Mouse (Mus musculus): ENCODE measurements at regions not wholly inside any gene's neighbourhood (a gene's known extent, or its start where the extent isn't known, plus 50 kb on each side); places are given as distances from the start of the nearest gene placed in this dataset.
A peak's percentile ranks its signal among the peaks of the same experiment; 100 is the strongest.
"Not testable (repeated sequence)": the region's sequence is repeated elsewhere in the genome, so short reads cannot be mapped to it uniquely, and the experiment has no call there.

GRCm38 (mm10) chr6:53207781-53208180 is 79.3 kb upstream of the Creb5 start:
- 75% methylated on average over 5 of the region's 5 CpGs for WGBS
- Histone ChIP-seq H3K27ac (no peak overlapping the region), H3K27me3 (no peaks in the 10 kb centered on the region), H3K9ac (no peak overlapping the region), H3K4me2 (no peak overlapping the region), H3K9me3 (no peaks in the 10 kb centered on the region), H3K36me3 (no peaks in the 10 kb centered on the region), H3K4me1 (replicated peaks) (peaks cover 4% of the 10 kb centered on the region; the same call in 1 of the 2 replicates), H3K4me3 (no peak overlapping the region)
- ATAC-seq (ENCODE audit: low FRiP score), result no peak

- no peak for ATAC-seq (ENCODE audit: low FRiP score)
- Histone ChIP-seq H3K4me3 (no peak overlapping the region), H3K9me3 (no peaks in the 10 kb centered on the region), H3K4me1 (replicated peaks) (peaks cover 4% of the 10 kb centered on the region; the same call in 1 of the 2 replicates), H3K9ac (no peak overlapping the region), H3K4me2 (no peak overlapping the region), H3K36me3 (no peaks in the 10 kb centered on the region), H3K27ac (no peak overlapping the region), H3K27me3 (no peaks in the 10 kb centered on the region)
- WGBS, result 70% methylated on average over 2 of the region's 2 CpGs
Measured at GRCm38 (mm10) chr6:53207361-53207760, 79.7 kb upstream of the Creb5 start.

GRCm38 (mm10) chr6:53201281-53201956 is 85.7 kb upstream of the Creb5 start:
- no peaks in the 10 kb centered on the region for H3K9me3 ChIP-seq
- no peak overlapping the region for H3K9ac ChIP-seq
- 14% methylated on average over 10 of the region's 10 CpGs for WGBS
- no peak for ATAC-seq (ENCODE audit: low FRiP score)
- H3K4me3 ChIP-seq, result no peak overlapping the region
- H3K36me3 ChIP-seq, result no peaks in the 10 kb centered on the region
- H3K4me1 ChIP-seq (replicated peaks), result peaks cover 11% of the 10 kb centered on the region
- H3K27ac ChIP-seq, result peak overlapping the region; percentile 20; the same call in 1 of the 2 replicates
- H3K4me2 ChIP-seq, result no peak overlapping the region
- H3K27me3 ChIP-seq, result no peaks in the 10 kb centered on the region

GRCm38 (mm10) chr6:53199474-53199873 is 87.6 kb upstream of the Creb5 start:
- H3K27ac ChIP-seq, result no peak overlapping the region
- ATAC-seq (ENCODE audit: low FRiP score), result no peak
- H3K4me3 ChIP-seq, result no peak overlapping the region
- no peaks in the 10 kb centered on the region for H3K36me3 ChIP-seq
- H3K4me2 ChIP-seq, result no peak overlapping the region
- no peaks in the 10 kb centered on the region for H3K27me3 ChIP-seq
- H3K9me3 ChIP-seq, result no peaks in the 10 kb centered on the region
- no peak overlapping the region for H3K9ac ChIP-seq
- WGBS, result 97% methylated on average over 2 of the region's 2 CpGs
- H3K4me1 ChIP-seq (replicated peaks), result peaks cover 11% of the 10 kb centered on the region

- H3K9me3 ChIP-seq; H3K27ac ChIP-seq; H3K4me2 ChIP-seq; ATAC-seq (ENCODE audit: low FRiP score); H3K9ac ChIP-seq; H3K4me3 ChIP-seq; H3K27me3 ChIP-seq; H3K36me3 ChIP-seq; H3K4me1 ChIP-seq (replicated peaks): not testable (repeated sequence)
- WGBS, result 94% methylated on average over 17 of the region's 17 CpGs
Measured at GRCm38 (mm10) chr6:53182131-53182530, 104.9 kb upstream of the Creb5 start.

GRCm38 (mm10) chr6:53164423-53164841 is 96.0 kb upstream of the Jazf1 start:
- no peaks in the 10 kb centered on the region for H3K36me3 ChIP-seq
- 14% methylated on average over 10 of the region's 10 CpGs for WGBS
- ATAC-seq (ENCODE audit: low FRiP score), result no peak
- H3K4me3 ChIP-seq, result no peak overlapping the region
- H3K27me3 ChIP-seq, result peaks cover 7% of the 10 kb centered on the region
- peak overlapping the region; percentile 41 for H3K4me2 ChIP-seq
- H3K9ac ChIP-seq, result no peak overlapping the region
- no peaks in the 10 kb centered on the region for H3K4me1 ChIP-seq (replicated peaks)
- no peak overlapping the region for H3K27ac ChIP-seq
- H3K9me3 ChIP-seq, result no peaks in the 10 kb centered on the region

- H3K36me3 ChIP-seq, result no peaks in the 10 kb centered on the region
- no peak overlapping the region for H3K9ac ChIP-seq
- no peak for ATAC-seq (ENCODE audit: low FRiP score)
- no peaks in the 10 kb centered on the region for H3K4me1 ChIP-seq (replicated peaks)
- H3K27ac ChIP-seq, result no peak overlapping the region
- H3K4me3 ChIP-seq, result no peak overlapping the region
- H3K9me3 ChIP-seq, result no peaks in the 10 kb centered on the region
- H3K4me2 ChIP-seq, result no peak overlapping the region
- peaks cover 7% of the 10 kb centered on the region for H3K27me3 ChIP-seq
- WGBS, result 93% methylated on average over 7 of the region's 7 CpGs
Measured at GRCm38 (mm10) chr6:53163091-53163490, 94.7 kb upstream of the Jazf1 start.

GRCm38 (mm10) chr6:53161627-53162026 is 93.2 kb upstream of the Jazf1 start:
- Histone ChIP-seq H3K4me2 (no peak overlapping the region), H3K9me3 (no peaks in the 10 kb centered on the region), H3K27ac (no peak overlapping the region), H3K4me3 (no peak overlapping the region), H3K27me3 (peaks cover 7% of the 10 kb centered on the region), H3K9ac (no peak overlapping the region), H3K4me1 (replicated peaks) (peaks cover 4% of the 10 kb centered on the region), H3K36me3 (no peaks in the 10 kb centered on the region)
- ATAC-seq (ENCODE audit: low FRiP score), result no peak
- 81% methylated on average over 2 of the region's 2 CpGs for WGBS

GRCm38 (mm10) chr6:53154621-53155020 is 86.2 kb upstream of the Jazf1 start:
- Histone ChIP-seq H3K4me1 (replicated peaks) (peaks cover 4% of the 10 kb centered on the region), H3K4me3 (no peak overlapping the region), H3K9ac (no peak overlapping the region), H3K36me3 (no peaks in the 10 kb centered on the region), H3K9me3 (no peaks in the 10 kb centered on the region), H3K4me2 (no peak overlapping the region), H3K27me3 (no peaks in the 10 kb centered on the region), H3K27ac (no peak overlapping the region)
- no peak for ATAC-seq (ENCODE audit: low FRiP score)
- WGBS, result 76% methylated on average over 4 of the region's 4 CpGs

GRCm38 (mm10) chr6:53147478-53147877 is 79.0 kb upstream of the Jazf1 start:
- Histone ChIP-seq H3K27ac (no peak overlapping the region), H3K9ac (no peak overlapping the region), H3K27me3 (peaks cover 11% of the 10 kb centered on the region; the same call in 1 of the 2 replicates), H3K4me1 (replicated peaks) (0 out of 2 replicates have a peak, but pooled peaks cover 6% of the 10 kb centered on the region), H3K36me3 (no peaks in the 10 kb centered on the region), H3K4me2 (no peak overlapping the region), H3K9me3 (no peaks in the 10 kb centered on the region), H3K4me3 (no peak overlapping the region)
- ATAC-seq (ENCODE audit: low FRiP score), result no peak
- 74% methylated on average over 5 of the region's 5 CpGs for WGBS

GRCm38 (mm10) chr6:53143846-53144584 is 75.6 kb upstream of the Jazf1 start:
- 13% methylated on average over 4 of the region's 4 CpGs for WGBS
- H3K9ac ChIP-seq, result no peak overlapping the region
- no peak overlapping the region for H3K4me2 ChIP-seq
- no peak overlapping the region for H3K27ac ChIP-seq
- no peaks in the 10 kb centered on the region for H3K9me3 ChIP-seq
- peak; percentile 49; the same call in 1 of the 2 replicates for ATAC-seq (ENCODE audit: low FRiP score)
- no peak overlapping the region for H3K4me3 ChIP-seq
- H3K27me3 ChIP-seq, result 0 out of 2 replicates have a peak, but pooled peaks cover 7% of the 10 kb centered on the region
- 0 out of 2 replicates have a peak, but pooled peaks cover 6% of the 10 kb centered on the region for H3K4me1 ChIP-seq (replicated peaks)
- no peaks in the 10 kb centered on the region for H3K36me3 ChIP-seq

GRCm38 (mm10) chr6:53134410-53134809 is 66.0 kb upstream of the Jazf1 start:
- Histone ChIP-seq H3K36me3 (no peaks in the 10 kb centered on the region), H3K4me3 (no peak overlapping the region), H3K9ac (no peak overlapping the region), H3K4me1 (replicated peaks) (0 out of 2 replicates have a peak, but pooled peaks cover 2% of the 10 kb centered on the region), H3K4me2 (no peak overlapping the region), H3K27me3 (no peaks in the 10 kb centered on the region), H3K9me3 (no peaks in the 10 kb centered on the region), H3K27ac (no peak overlapping the region)
- ATAC-seq (ENCODE audit: low FRiP score), result no peak
- 75% methylated on average over 2 of the region's 2 CpGs for WGBS

Measured in hindbrain, embryonic 13.5 days (tissue).